Mouse (Mus musculus): Measurements from ENCODE around the gene Nudt16l1. TPM values are rescaled to one million over a fixed set of nuclear protein-coding genes. Genes with fewer than 3 reads are reported as not detected.

Nudt16l1 gene
- total RNA-seq, 2 experiments from 2014 or later, result 75.5 to 77.1 TPM

GRCm38 (mm10) chr16:4913783-4914735 is 24.5 kb upstream of the Nudt16l1 start:
- DNase-seq (ENCODE audit: low spot score in 2 of 2), result peak; percentile 88

GRCm38 (mm10) chr16:4915931-4916330 is 22.6 kb upstream of the Nudt16l1 start:
- DNase-seq (ENCODE audit: low spot score in 2 of 2), result no peak

GRCm38 (mm10) chr16:4916608-4917007 is 22.0 kb upstream of the Nudt16l1 start:
- DNase-seq (ENCODE audit: low spot score in 2 of 2), result no peak

GRCm38 (mm10) chr16:4920556-4920955 is 18.0 kb upstream of the Nudt16l1 start:
- no peak for DNase-seq (ENCODE audit: low spot score in 2 of 2)

GRCm38 (mm10) chr16:4922481-4922880 is 16.1 kb upstream of the Nudt16l1 start:
- DNase-seq (ENCODE audit: low spot score in 2 of 2), result no peak

- no peak for DNase-seq (ENCODE audit: low spot score in 2 of 2)
Observed at GRCm38 (mm10) chr16:4923996-4924395, 14.6 kb upstream of the Nudt16l1 start.

GRCm38 (mm10) chr16:4927967-4928366 is 10.6 kb upstream of the Nudt16l1 start:
- no peak for DNase-seq (ENCODE audit: low spot score in 2 of 2)

- DNase-seq (ENCODE audit: low spot score in 2 of 2), result no peak
Observed at GRCm38 (mm10) chr16:4928474-4928873, 10.1 kb upstream of the Nudt16l1 start.

GRCm38 (mm10) chr16:4932429-4932828 is 6.1 kb upstream of the Nudt16l1 start:
- no peak for DNase-seq (ENCODE audit: low spot score in 2 of 2)

GRCm38 (mm10) chr16:4935430-4935829 is 3.1 kb upstream of the Nudt16l1 start:
- DNase-seq (ENCODE audit: low spot score in 2 of 2), result no peak

GRCm38 (mm10) chr16:4935931-4936703 is 2.4 kb upstream of the Nudt16l1 start:
- no peak for DNase-seq (ENCODE audit: low spot score in 2 of 2)

- DNase-seq (ENCODE audit: low spot score in 2 of 2), result no peak
Observed at GRCm38 (mm10) chr16:4937351-4938190, 990 bp upstream of the Nudt16l1 start.

- DNase-seq (ENCODE audit: low spot score in 2 of 2), result peak; percentile 94 to 98
Observed at GRCm38 (mm10) chr16:4938989-4939388, 428 bp downstream of the Nudt16l1 start.

GRCm38 (mm10) chr16:4939412-4939811 is 851 bp downstream of the Nudt16l1 start:
- peak in 1 of 2 experiments; percentile 40 for DNase-seq (ENCODE audit: low spot score in 2 of 2)

GRCm38 (mm10) chr16:4940311-4940850 is 1.8 kb downstream of the Nudt16l1 start:
- no peak for DNase-seq (ENCODE audit: low spot score in 2 of 2)

GRCm38 (mm10) chr16:4941016-4941415 is 2.5 kb downstream of the Nudt16l1 start:
- DNase-seq (ENCODE audit: low spot score in 2 of 2), result no peak

- DNase-seq (ENCODE audit: low spot score in 2 of 2), result no peak
Observed at GRCm38 (mm10) chr16:4942868-4943267, 4.3 kb downstream of the Nudt16l1 start.

- no peak for DNase-seq (ENCODE audit: low spot score in 2 of 2)
Observed at GRCm38 (mm10) chr16:4943431-4943830, 4.9 kb downstream of the Nudt16l1 start.

- DNase-seq (ENCODE audit: low spot score in 2 of 2), result no peak
Observed at GRCm38 (mm10) chr16:4945415-4945814, 6.9 kb downstream of the Nudt16l1 start.

- no peak for DNase-seq (ENCODE audit: low spot score in 2 of 2)
Observed at GRCm38 (mm10) chr16:4946155-4946554, 7.6 kb downstream of the Nudt16l1 start.

- DNase-seq (ENCODE audit: low spot score in 2 of 2), result no peak
Observed at GRCm38 (mm10) chr16:4947378-4947777, 8.8 kb downstream of the Nudt16l1 start.
